18 mouse cellular contexts compared by ENCODE assay signal in the genomic region with DNA sequence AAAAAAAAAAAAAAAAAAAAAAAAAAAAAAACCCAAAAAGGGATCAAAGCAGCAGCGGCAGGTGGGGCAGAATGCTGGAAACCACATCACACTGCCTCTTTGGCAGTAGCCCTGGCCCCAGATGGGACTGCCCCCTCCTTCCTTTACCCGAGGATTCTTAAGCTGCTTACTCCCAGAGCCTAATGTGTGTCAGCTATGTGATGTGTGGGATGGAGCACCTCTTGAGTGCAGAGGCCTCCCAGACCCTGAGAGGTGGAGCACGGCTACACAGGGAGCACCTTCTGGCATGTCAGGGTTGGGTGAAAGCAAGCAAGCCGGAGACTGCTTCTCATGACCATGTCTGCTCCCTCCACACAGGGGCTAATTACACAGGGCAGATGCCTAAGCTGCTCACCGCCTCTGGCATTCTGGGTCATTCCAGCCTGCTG. TPM values are rescaled to one million over a fixed set of nuclear protein-coding genes. Genes with fewer than 3 reads are reported as not detected.
A peak's percentile ranks its signal among the peaks of the same experiment; 100 is the strongest.
DNase-seq lines count a peak whose midpoint lies in the region; ATAC-seq and TF ChIP-seq lines count a peak whose summit lies in the region.
"Had no signal": no experiment of that assay in that cellular context is flagged by ENCODE, and none has a peak within 500 bp of the region (broad histone marks: within the 10 kb centered on the region; RNA-seq: fewer than 3 reads in every experiment).

No protein-coding gene starts in this region.

- H3K9me3 ChIP-seq in hindbrain, embryonic 14.5 days (ENCODE audit: control insufficient read depth, low read length), result no peaks in the 10 kb centered on the region
- no peaks in the 10 kb centered on the region for H3K9me3 ChIP-seq in hindbrain, embryonic 10.5 days
- no peaks in the 10 kb centered on the region for H3K9me3 ChIP-seq in kidney, embryonic 14.5 days (ENCODE audit: control insufficient read depth, low read length)
- H3K9me3 ChIP-seq: lung, embryonic 15.5 days; stomach, embryonic 15.5 days had no signal

- no peak overlapping the region for H3K27ac ChIP-seq in hindbrain, embryonic 14.5 days
- H3K27ac ChIP-seq in hindbrain, embryonic 10.5 days, result no peak overlapping the region
- no peak overlapping the region for H3K27ac ChIP-seq in testis, adult 2 months (ENCODE audit: control insufficient read depth, insufficient read depth, low read depth, low read length)
- no peak overlapping the region for H3K27ac ChIP-seq in kidney, embryonic 14.5 days (ENCODE audit: low read depth, low read length)
- H3K27ac ChIP-seq: kidney, postnatal 0 days; limb, embryonic 13.5 days; liver, embryonic 14.5 days; lung, embryonic 15.5 days; stomach, embryonic 15.5 days had no signal

- TF ChIP-seq POLR2A in testis, adult 2 months (IDR thresholded peaks at IDR 0.05; ENCODE audit: control insufficient read depth, low read depth, low read length), result no peak

- H3K36me3 ChIP-seq in hindbrain, embryonic 14.5 days (replicated peaks; ENCODE audit: control insufficient read depth, insufficient read depth), result no peaks in the 10 kb centered on the region
- no peaks in the 10 kb centered on the region for H3K36me3 ChIP-seq in hindbrain, embryonic 10.5 days
- no peaks in the 10 kb centered on the region for H3K36me3 ChIP-seq in testis, adult 2 months (ENCODE audit: control insufficient read depth, insufficient read depth, low read length)
- no peaks in the 10 kb centered on the region for H3K36me3 ChIP-seq in kidney, embryonic 14.5 days (ENCODE audit: control insufficient read depth, insufficient read depth, low read length)
- H3K36me3 ChIP-seq: limb, embryonic 13.5 days; lung, embryonic 15.5 days; stomach, embryonic 15.5 days had no signal

- peak; percentile 40; the same call in 1 of the 2 replicates for ATAC-seq in cerebellum, adult (ENCODE audit: insufficient number of reproducible peaks, low FRiP score, low TSS enrichment)
- ATAC-seq in hindbrain, embryonic 14.5 days (ENCODE audit: low FRiP score), result peak; percentile 24; the same call in 1 of the 2 replicates
- ATAC-seq in kidney, embryonic 14.5 days (ENCODE audit: low FRiP score, low TSS enrichment), result no peak
- ATAC-seq: activated CD4-positive, CD25-positive, alpha-beta regulatory T cell, adult 4 months; intestine, postnatal 0 days had no signal

- 70% methylated on average over 5 of the region's 5 CpGs for WGBS in hindbrain, embryonic 14.5 days
- WGBS in hindbrain, embryonic 10.5 days, result 68% methylated on average over 5 of the region's 5 CpGs
- WGBS in kidney, embryonic 14.5 days, result 71% methylated on average over 5 of the region's 5 CpGs

- H3K27me3 ChIP-seq in hindbrain, embryonic 14.5 days (ENCODE audit: control insufficient read depth, insufficient read depth, low read length), result no peaks in the 10 kb centered on the region
- no peaks in the 10 kb centered on the region for H3K27me3 ChIP-seq in hindbrain, embryonic 10.5 days (ENCODE audit: insufficient read depth, poor library complexity, severe bottlenecking)
- H3K27me3 ChIP-seq in testis, adult 2 months (ENCODE audit: control insufficient read depth, insufficient read depth, low read length), result no peaks in the 10 kb centered on the region
- H3K27me3 ChIP-seq in kidney, embryonic 14.5 days (ENCODE audit: control insufficient read depth, insufficient read depth, low read length), result no peaks in the 10 kb centered on the region
- H3K27me3 ChIP-seq: lung, embryonic 15.5 days; stomach, embryonic 15.5 days had no signal

- TF ChIP-seq CTCF in testis, adult 2 months (IDR thresholded peaks at IDR 0.05; ENCODE audit: control insufficient read depth, insufficient read depth, insufficient replicate concordance, low read depth, low read length), result no peak

- no peak overlapping the region for H3K4me3 ChIP-seq in hindbrain, embryonic 14.5 days (replicated peaks; ENCODE audit: low read length)
- no peak overlapping the region for H3K4me3 ChIP-seq in hindbrain, embryonic 10.5 days
- H3K4me3 ChIP-seq in testis, adult 2 months (ENCODE audit: control insufficient read depth, low read depth, low read length), result 0 out of 2 replicates have a peak overlapping the region, but pooled peaks have one; percentile 17
- no peak overlapping the region for H3K4me3 ChIP-seq in kidney, embryonic 14.5 days (ENCODE audit: low read length)
- H3K4me3 ChIP-seq: limb, embryonic 13.5 days; lung, embryonic 15.5 days; stomach, embryonic 15.5 days had no signal

- no peak for DNase-seq in cerebellum, adult 9-10 months
- DNase-seq in hindbrain, embryonic 14.5 days (ENCODE audit: low spot score), result no peak
- no peak for DNase-seq in hindbrain, embryonic 10.5 days (ENCODE audit: low spot score)
- DNase-seq in testis, postnatal 14 days (ENCODE audit: low spot score), result no peak
- peak; percentile 80 for DNase-seq in retina, postnatal 7 days (ENCODE audit: low read depth, low spot score)
- DNase-seq: adrenal gland, postnatal 14 days; cerebellum, adult 11-12 months; gastrocnemius, postnatal 25 days had no signal

- H3K4me2 ChIP-seq in hindbrain, embryonic 14.5 days (replicated peaks), result no peak overlapping the region
- no peak overlapping the region for H3K4me2 ChIP-seq in kidney, embryonic 14.5 days (replicated peaks; ENCODE audit: low read depth, low read length)
- H3K4me2 ChIP-seq: limb, embryonic 13.5 days; lung, embryonic 15.5 days; stomach, embryonic 15.5 days had no signal

- no peaks in the 10 kb centered on the region for H3K4me1 ChIP-seq in hindbrain, embryonic 14.5 days (replicated peaks; ENCODE audit: control insufficient read depth, insufficient read depth, low read length)
- 0 out of 2 replicates have a peak, but pooled peaks cover 7% of the 10 kb centered on the region for H3K4me1 ChIP-seq in hindbrain, embryonic 10.5 days (replicated peaks)
- no peaks in the 10 kb centered on the region; the same call in none of the 2 replicates for H3K4me1 ChIP-seq in testis, adult 2 months (ENCODE audit: control insufficient read depth, insufficient read depth, low read length)
- H3K4me1 ChIP-seq in kidney, embryonic 14.5 days (ENCODE audit: control insufficient read depth, insufficient read depth, low read length), result no peaks in the 10 kb centered on the region
- H3K4me1 ChIP-seq: lung, embryonic 15.5 days; stomach, embryonic 15.5 days had no signal

- no peak overlapping the region for H3K9ac ChIP-seq in hindbrain, embryonic 14.5 days
- H3K9ac ChIP-seq in kidney, embryonic 14.5 days (ENCODE audit: low read depth, low read length), result no peak overlapping the region
- H3K9ac ChIP-seq: limb, embryonic 13.5 days; liver, embryonic 14.5 days; lung, embryonic 15.5 days; stomach, embryonic 15.5 days had no signal

RNA-seq across cellular contexts. Expression of gene Ano2, which starts 37.3 kb away (rescaled TPM):
- 0.70 and 0.99 TPM in 2 replicates for polyA plus RNA-seq in hindbrain, embryonic 14.5 days (2014; fragmentation: Nextera tagmentation; extraction: Ambion mirVana)
- polyA plus RNA-seq in hindbrain, embryonic 10.5 days (2016; fragmentation: Nextera tagmentation; extraction: Ambion mirVana), result 0.16 and 0.22 TPM in 2 replicates
- polyA plus RNA-seq in testis, adult 2 months (2012; rRNA removed), result 5.0 and 5.3 TPM in 2 replicates
- 0.17 and 0.27 TPM in 2 replicates for polyA plus RNA-seq in kidney, embryonic 14.5 days (2014; fragmentation: Nextera tagmentation; extraction: Ambion mirVana)
- polyA plus RNA-seq: activated CD4-positive, CD25-positive, alpha-beta regulatory T cell, adult 4 months; limb, embryonic 13.5 days had no signal
